Mouse (Mus musculus): Measurements from ENCODE around the gene Gm4297.
"Not testable (repeated sequence)": the region's sequence is repeated elsewhere in the genome, so short reads cannot be mapped to it uniquely, and the experiment has no call there.

The Gm4297 gene

DNA sequence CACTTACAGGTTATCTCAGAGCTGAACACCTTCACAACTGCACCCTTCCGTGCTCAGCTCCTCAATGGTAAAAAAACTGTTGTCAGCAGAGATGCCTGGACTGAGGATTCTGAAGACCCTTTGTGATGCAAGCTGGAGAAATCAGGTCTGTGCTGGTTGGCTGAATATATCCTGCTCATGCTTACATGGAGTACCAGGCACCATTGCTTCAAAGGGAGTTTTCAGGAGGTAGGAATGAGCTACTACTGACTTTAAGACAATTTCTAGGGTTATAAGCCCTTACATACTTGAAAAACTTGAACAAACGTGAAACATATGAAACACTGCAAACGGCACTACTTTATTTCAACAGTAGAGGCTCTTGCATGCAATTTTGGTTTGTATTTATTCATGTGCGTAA lies at the start of gene Gm4297:
Gm4297 (minus strand) TSS at position 101 of the 400 bp plus-strand sequence.
- not testable (repeated sequence) for DNase-seq

All from cerebellum, postnatal 36 days (tissue).